Comparison of ENCODE assay signal across 8 mouse cellular contexts in the genomic region with DNA sequence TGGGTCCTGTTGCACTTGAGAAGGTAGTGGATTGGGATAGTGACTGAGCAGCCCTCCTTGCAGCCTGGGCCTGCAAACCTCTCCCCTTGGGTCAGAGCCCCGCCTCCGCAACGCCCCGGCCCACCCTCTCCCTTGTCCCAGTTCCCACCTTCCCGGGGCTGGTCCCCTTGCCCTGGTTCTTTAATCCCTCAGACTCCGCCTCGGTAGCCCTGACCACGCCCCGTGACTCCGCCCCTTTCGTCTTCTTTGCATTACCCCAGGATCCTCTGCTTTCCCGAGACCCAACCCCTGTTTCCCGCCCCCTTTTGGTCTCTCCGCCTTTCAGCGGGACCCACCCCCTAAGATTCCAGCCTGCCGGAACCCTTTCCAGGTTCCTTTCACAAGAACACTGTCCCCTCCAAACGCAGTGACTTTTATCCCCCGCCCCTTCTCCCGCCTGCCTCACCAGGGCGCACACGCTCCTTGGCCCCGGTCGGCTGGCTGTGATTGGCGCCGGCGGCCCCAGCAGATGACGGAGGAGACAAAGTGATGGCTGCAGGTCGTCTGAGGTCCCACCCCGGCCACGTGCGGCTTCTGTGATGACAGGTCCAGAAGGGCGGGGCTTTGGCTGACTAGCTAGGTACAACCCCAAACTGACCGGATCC. TPM values are rescaled to one million over a fixed set of nuclear protein-coding genes. Genes with fewer than 3 reads are reported as not detected.
DNase-seq lines count a peak whose midpoint lies in the region; ATAC-seq lines count a peak whose summit lies in the region.

A gene (minus strand): TSS at position 562 of the 644 bp plus-strand sequence.

- ATAC-seq in hematopoietic stem cell, adult 5-6 weeks (replicated peaks in 1 of 2; ENCODE audit: insufficient read depth in 1 of 2, low FRiP score in 2 of 2, low TSS enrichment in 1 of 2, low read depth in 1 of 2, poor library complexity in 2 of 2, severe bottlenecking in 2 of 2), result peak; percentile 77 to 83
- peak; percentile 95 for ATAC-seq in lung, embryonic 16.5 days (ENCODE audit: low read depth)

- H3K9me3 ChIP-seq in lung, embryonic 16.5 days (ENCODE audit: control insufficient read depth, low read length), result no peaks in the 10 kb centered on the region

- H3K4me2 ChIP-seq in lung, embryonic 16.5 days (ENCODE audit: low read depth, low read length), result peak within 1 kb of the TSS; percentile 59

- H3K9ac ChIP-seq in lung, embryonic 16.5 days (ENCODE audit: low read length), result peak within 1 kb of the TSS; percentile 66

- H3K36me3 ChIP-seq in lung, embryonic 16.5 days (ENCODE audit: control insufficient read depth, insufficient read depth, low read length), result no peaks in the 10 kb centered on the region

- peak; percentile 88 for DNase-seq in MEL-GATA-1-ER (ENCODE audit: extremely low read depth, low read depth)
- peak; percentile 94 for DNase-seq in cerebellum, adult 8-10 months
- DNase-seq in forelimb bud, embryonic 11.5 days (ENCODE audit: low read depth, low spot score), result peak; percentile 98
- DNase-seq in layer of hippocampus, adult 9-10 months (ENCODE audit: low spot score), result peak; percentile 85
- DNase-seq in ovary, postnatal 10 days (ENCODE audit: low spot score), result peak; percentile 93
- peak; percentile 69 to 72 for DNase-seq in thymus, postnatal 10 days (ENCODE audit: low spot score in 2 of 2)

- H3K27ac ChIP-seq in lung, embryonic 16.5 days (ENCODE audit: low read length), result peak within 1 kb of the TSS; percentile 81

- 0% methylated on average over 33 of the region's 33 CpGs for WGBS in lung, embryonic 16.5 days

- H3K27me3 ChIP-seq in lung, embryonic 16.5 days (ENCODE audit: control insufficient read depth, insufficient read depth, low read depth, low read length), result no peaks in the 10 kb centered on the region

- peaks cover 18% of the 10 kb centered on the region for H3K4me1 ChIP-seq in lung, embryonic 16.5 days (replicated peaks; ENCODE audit: control insufficient read depth, insufficient read depth, low read length)

- H3K4me3 ChIP-seq in lung, embryonic 16.5 days (ENCODE audit: low read length), result peak within 1 kb of the TSS; percentile 70

RNA-seq across cellular contexts. Expression of the gene that starts here (rescaled TPM):
- 2.3 and 6.2 TPM in 2 replicates for total RNA-seq in hematopoietic stem cell, adult 5-6 weeks (2017)
- 9.6 and 11.7 TPM in 2 replicates for polyA plus RNA-seq in lung, embryonic 16.5 days (2015; fragmentation: Nextera tagmentation; extraction: Ambion mirVana)

Comparison
In these comparisons a context has a peak if more than half of its experiments do, and no peak if none do; other contexts are left out.
1. Peak in every context shown above with its lines: DNase-seq, ATAC-seq, H3K4me3 ChIP-seq and H3K27ac ChIP-seq.